Mouse (Mus musculus): Measurements from ENCODE around the gene Arhgdib. TPM values are rescaled to one million over a fixed set of nuclear protein-coding genes. Genes with fewer than 3 reads are reported as not detected.

Arhgdib gene
- polyA plus RNA-seq, 1 experiment, result 90.2 TPM

DNA sequence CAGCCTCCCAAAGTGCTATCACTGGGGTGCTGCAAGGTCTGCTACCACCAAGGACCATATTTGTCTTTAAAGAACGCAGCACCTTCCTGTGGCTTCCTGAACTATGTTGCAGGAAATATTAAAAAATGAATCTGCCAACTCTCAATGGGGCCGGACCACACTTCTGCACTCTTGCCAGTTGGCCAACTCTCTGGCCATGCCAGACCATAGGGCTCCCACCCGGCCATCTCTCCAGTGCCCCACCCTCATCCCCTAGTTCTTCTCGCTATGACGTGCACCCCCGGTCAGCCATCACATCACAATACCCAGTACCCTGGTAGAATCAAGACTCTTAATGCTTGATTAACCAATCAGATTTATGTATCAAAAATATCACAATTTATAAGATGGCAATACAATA, 57.7 kb downstream of the Arhgdib start:
- Histone ChIP-seq H3K4me3 (no peak overlapping the region), H3ac (ENCODE audit: control insufficient read depth, insufficient read length) (no peak overlapping the region), H3K27me3 (ENCODE audit: control insufficient read depth, insufficient read depth, insufficient read length) (no peaks in the 10 kb centered on the region), H3K4me2 (ENCODE audit: low read depth) (no peak overlapping the region), H3K79me2 (ENCODE audit: control insufficient read depth, insufficient read depth) (no peaks in the 10 kb centered on the region), H3K36me3 (ENCODE audit: control insufficient read depth, insufficient read depth) (no peaks in the 10 kb centered on the region)
- TF ChIP-seq MAX (IDR thresholded peaks at IDR 0.05; ENCODE audit: low read depth) (no peak), TCF3 (IDR thresholded peaks at IDR 0.05; ENCODE audit: insufficient read length, low read depth) (no peak), POLR2A (IDR thresholded peaks at IDR 0.05; ENCODE audit: insufficient read length, low read depth) (no peak), TCF12 (IDR thresholded peaks at IDR 0.05; ENCODE audit: insufficient read depth, poor library complexity, severe bottlenecking) (no peak), E2F4 (IDR thresholded peaks at IDR 0.05; ENCODE audit: insufficient read depth) (no peak), SRF (IDR thresholded peaks at IDR 0.05; ENCODE audit: control insufficient read depth, insufficient read length, low read depth) (no peak), USF1 (IDR thresholded peaks at IDR 0.05; ENCODE audit: low read depth) (no peak), CEBPB (IDR thresholded peaks at IDR 0.05; ENCODE audit: insufficient read depth, poor library complexity, severe bottlenecking) (no peak), REST (IDR thresholded peaks at IDR 0.05; ENCODE audit: insufficient read depth, insufficient read length) (no peak), MYOD1 (IDR thresholded peaks at IDR 0.05; ENCODE audit: control insufficient read depth in 1 of 3, insufficient read length in 2 of 3, low read depth in 2 of 3) (no peak), POLR2AphosphoS2 (IDR thresholded peaks at IDR 0.05; ENCODE audit: insufficient read length, low read depth) (no peak), MYOG (IDR thresholded peaks at IDR 0.05; ENCODE audit: control insufficient read depth in 1 of 3, insufficient read depth in 1 of 3, insufficient read length in 2 of 3, low read depth in 2 of 3) (no peak)

DNA sequence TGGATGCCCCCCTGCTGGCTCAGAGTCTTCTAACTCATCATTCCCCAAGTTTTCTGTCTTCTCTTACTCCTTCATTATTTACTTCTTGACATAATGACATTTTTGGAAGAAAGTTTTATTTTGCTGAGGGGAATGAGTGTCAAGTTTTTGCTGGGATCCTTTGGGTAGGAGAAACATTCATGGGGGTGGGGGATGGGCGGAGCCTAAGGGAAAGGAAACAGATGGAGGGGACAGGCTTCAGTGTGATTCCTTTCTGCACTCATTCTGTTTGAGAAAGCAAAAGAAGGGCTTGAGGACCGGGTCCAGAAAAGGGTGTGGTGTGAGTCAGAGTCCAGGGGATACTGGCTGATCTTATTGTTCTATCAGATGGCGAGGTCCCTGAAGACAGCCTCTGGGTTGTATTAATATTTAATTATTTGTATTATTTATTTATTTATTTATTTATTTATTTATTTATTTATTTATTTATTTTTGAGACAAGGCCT, 58.2 kb downstream of the Arhgdib start:
- no peak overlapping the region for H3ac ChIP-seq (ENCODE audit: control insufficient read depth, insufficient read length)
- H3K79me2 ChIP-seq (ENCODE audit: control insufficient read depth, insufficient read depth), result no peaks in the 10 kb centered on the region
- no peak overlapping the region for H3K4me2 ChIP-seq (ENCODE audit: low read depth)
- TF ChIP-seq MAX (IDR thresholded peaks at IDR 0.05; ENCODE audit: low read depth), result no peak
- no peak for TF ChIP-seq POLR2AphosphoS2 (IDR thresholded peaks at IDR 0.05; ENCODE audit: insufficient read length, low read depth)
- no peak for TF ChIP-seq TCF12 (IDR thresholded peaks at IDR 0.05; ENCODE audit: insufficient read depth, poor library complexity, severe bottlenecking)
- TF ChIP-seq MYOD1 (IDR thresholded peaks at IDR 0.05; ENCODE audit: control insufficient read depth in 1 of 3, insufficient read length in 2 of 3, low read depth in 2 of 3), result no peak
- no peak for TF ChIP-seq E2F4 (IDR thresholded peaks at IDR 0.05; ENCODE audit: insufficient read depth)
- TF ChIP-seq TCF3 (IDR thresholded peaks at IDR 0.05; ENCODE audit: insufficient read length, low read depth), result no peak
- TF ChIP-seq CEBPB (IDR thresholded peaks at IDR 0.05; ENCODE audit: insufficient read depth, poor library complexity, severe bottlenecking), result no peak
- TF ChIP-seq USF1 (IDR thresholded peaks at IDR 0.05; ENCODE audit: low read depth), result no peak
- no peak for TF ChIP-seq POLR2A (IDR thresholded peaks at IDR 0.05; ENCODE audit: insufficient read length, low read depth)
- no peak for TF ChIP-seq REST (IDR thresholded peaks at IDR 0.05; ENCODE audit: insufficient read depth, insufficient read length)
- TF ChIP-seq SRF (IDR thresholded peaks at IDR 0.05; ENCODE audit: control insufficient read depth, insufficient read length, low read depth), result no peak
- TF ChIP-seq MYOG (IDR thresholded peaks at IDR 0.05; ENCODE audit: control insufficient read depth in 1 of 3, insufficient read depth in 1 of 3, insufficient read length in 2 of 3, low read depth in 2 of 3), result no peak
- H3K27me3 ChIP-seq (ENCODE audit: control insufficient read depth, insufficient read depth, insufficient read length), result no peaks in the 10 kb centered on the region
- no peak overlapping the region for H3K4me3 ChIP-seq
- H3K36me3 ChIP-seq (ENCODE audit: control insufficient read depth, insufficient read depth), result no peaks in the 10 kb centered on the region

- no peaks in the 10 kb centered on the region for H3K79me2 ChIP-seq (ENCODE audit: control insufficient read depth, insufficient read depth)
- no peak overlapping the region for H3K4me3 ChIP-seq
- no peak overlapping the region for H3ac ChIP-seq (ENCODE audit: control insufficient read depth, insufficient read length)
- no peaks in the 10 kb centered on the region for H3K36me3 ChIP-seq (ENCODE audit: control insufficient read depth, insufficient read depth)
- no peak for TF ChIP-seq MYOD1 (IDR thresholded peaks at IDR 0.05; ENCODE audit: control insufficient read depth in 1 of 3, insufficient read length in 2 of 3, low read depth in 2 of 3)
- TF ChIP-seq TCF3 (IDR thresholded peaks at IDR 0.05; ENCODE audit: insufficient read length, low read depth), result no peak
- TF ChIP-seq MYOG (IDR thresholded peaks at IDR 0.05; ENCODE audit: control insufficient read depth in 1 of 3, insufficient read depth in 1 of 3, insufficient read length in 2 of 3, low read depth in 2 of 3), result no peak
- no peak for TF ChIP-seq REST (IDR thresholded peaks at IDR 0.05; ENCODE audit: insufficient read depth, insufficient read length)
- no peak for TF ChIP-seq POLR2AphosphoS2 (IDR thresholded peaks at IDR 0.05; ENCODE audit: insufficient read length, low read depth)
- TF ChIP-seq MAX (IDR thresholded peaks at IDR 0.05; ENCODE audit: low read depth), result no peak
- TF ChIP-seq CEBPB (IDR thresholded peaks at IDR 0.05; ENCODE audit: insufficient read depth, poor library complexity, severe bottlenecking), result no peak
- TF ChIP-seq E2F4 (IDR thresholded peaks at IDR 0.05; ENCODE audit: insufficient read depth), result no peak
- no peak for TF ChIP-seq POLR2A (IDR thresholded peaks at IDR 0.05; ENCODE audit: insufficient read length, low read depth)
- no peak for TF ChIP-seq USF1 (IDR thresholded peaks at IDR 0.05; ENCODE audit: low read depth)
- TF ChIP-seq TCF12 (IDR thresholded peaks at IDR 0.05; ENCODE audit: insufficient read depth, poor library complexity, severe bottlenecking), result no peak
- no peaks in the 10 kb centered on the region for H3K27me3 ChIP-seq (ENCODE audit: control insufficient read depth, insufficient read depth, insufficient read length)
- H3K4me2 ChIP-seq (ENCODE audit: low read depth), result no peak overlapping the region
Observed at GRCm38 (mm10) chr6:136881678-136882077, 60.0 kb downstream of the Arhgdib start.

GRCm38 (mm10) chr6:136875670-136876069, 66.0 kb downstream of the Arhgdib start, which contains the start of gene Mgp:
Mgp (minus strand) TSS chr6:136875823.
- no peaks in the 10 kb centered on the region for H3K79me2 ChIP-seq (ENCODE audit: control insufficient read depth, insufficient read depth)
- H3K36me3 ChIP-seq (ENCODE audit: control insufficient read depth, insufficient read depth), result no peaks in the 10 kb centered on the region
- H3K4me3 ChIP-seq, result peak within 1 kb of the TSS; percentile 5
- H3K4me2 ChIP-seq (ENCODE audit: low read depth), result peak within 1 kb of the TSS; percentile 64
- H3ac ChIP-seq (ENCODE audit: control insufficient read depth, insufficient read length), result no peak within 1 kb of the TSS
- no peaks in the 10 kb centered on the region for H3K27me3 ChIP-seq (ENCODE audit: control insufficient read depth, insufficient read depth, insufficient read length)
- TF ChIP-seq TCF3 (IDR thresholded peaks at IDR 0.05; ENCODE audit: insufficient read length, low read depth), result no peak
- TF ChIP-seq MAX (IDR thresholded peaks at IDR 0.05; ENCODE audit: low read depth), result no peak
- TF ChIP-seq POLR2AphosphoS2 (IDR thresholded peaks at IDR 0.05; ENCODE audit: insufficient read length, low read depth), result no peak
- no peak for TF ChIP-seq REST (IDR thresholded peaks at IDR 0.05; ENCODE audit: insufficient read depth, insufficient read length)
- no peak for TF ChIP-seq USF1 (IDR thresholded peaks at IDR 0.05; ENCODE audit: low read depth)
- peak; percentile 51 for TF ChIP-seq POLR2A (IDR thresholded peaks at IDR 0.05; ENCODE audit: insufficient read length, low read depth)
